Mouse (Mus musculus): ENCODE data around the gene Lrrc8c. TPM values are rescaled to one million over a fixed set of nuclear protein-coding genes. Genes with fewer than 3 reads are reported as not detected.
A peak's percentile ranks its signal among the peaks of the same experiment; 100 is the strongest.

Lrrc8c gene
- 10 to 100 TPM; 25.3 to 29.8 TPM for total RNA-seq (2021)

GRCm38 (mm10) chr5:105519096-105519975 is at the start of gene Lrrc8c:
Gene Lrrc8c, plus strand, starts transcription at chr5:105519388.
- DNase-seq = peak; percentile 86 to 89
- intact Hi-C loops (cut with DNase I) = loop anchor here (1.0 to 5.0 kb wide), 3 partner anchors 102 to 353 kb away; partner anchors contain the start of gene Lrrc8b

DNA sequence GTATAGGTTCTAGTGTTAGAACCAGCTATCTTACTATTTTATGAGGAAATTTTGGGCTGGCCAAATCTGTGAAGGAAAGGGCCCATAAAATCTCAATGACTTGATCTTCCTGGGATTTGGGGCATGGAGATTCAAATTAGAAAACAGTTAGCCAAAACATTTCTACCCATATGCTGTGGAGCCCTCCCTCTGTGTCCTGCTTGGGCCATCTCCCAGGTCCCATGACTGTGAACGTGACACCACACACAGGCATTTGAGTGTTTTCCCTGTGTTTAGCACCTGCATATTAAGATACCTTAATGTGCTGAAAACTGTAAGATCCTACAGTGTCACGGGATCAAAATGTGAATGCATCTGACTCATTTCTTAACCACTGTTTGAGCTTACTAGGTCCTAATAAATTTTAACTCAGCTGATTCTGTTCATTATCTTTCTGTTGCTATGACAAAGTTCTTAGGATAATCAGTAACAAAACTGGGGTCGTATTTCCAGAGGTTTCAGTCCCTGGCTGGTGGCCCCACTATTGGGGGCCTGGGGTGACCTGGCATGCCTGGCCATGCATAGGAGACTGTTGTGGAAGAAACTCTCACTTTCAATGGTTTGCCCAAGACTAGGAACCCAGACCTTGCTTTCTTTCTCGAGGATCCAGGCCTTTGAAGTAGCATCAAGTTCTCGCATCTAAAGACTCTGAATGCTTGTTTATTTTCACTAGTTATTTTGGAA is 46.0 kb upstream of the Lrrc8c start:
- no peak for DNase-seq
- intact Hi-C loops (cut with DNase I) = no loop called here

DNA sequence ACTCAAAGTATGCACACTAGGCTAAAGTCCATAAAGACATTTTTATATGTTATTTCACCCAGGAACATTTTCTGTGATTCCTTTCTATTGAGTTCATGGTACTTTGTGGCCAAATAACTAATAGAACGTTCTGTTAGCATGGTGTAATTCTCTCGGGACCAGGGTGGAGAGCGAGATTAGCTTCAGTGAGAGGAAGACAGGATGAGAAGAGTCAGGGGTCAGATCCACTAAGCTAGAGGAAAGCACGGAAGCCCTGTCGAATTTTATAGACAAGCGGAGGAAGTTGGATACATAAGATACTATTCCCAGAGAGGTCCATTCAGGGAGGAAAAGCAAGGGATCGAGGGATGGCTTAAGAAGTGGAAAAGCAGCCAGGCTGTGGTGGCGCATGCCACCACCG is 41.7 kb upstream of the Lrrc8c start:
- no peak for DNase-seq
- intact Hi-C loops (cut with DNase I) = no loop called here

- DNase-seq = no peak
- intact Hi-C loops (cut with DNase I) = no loop called here
Observed at GRCm38 (mm10) chr5:105479673-105480072, 39.5 kb upstream of the Lrrc8c start.

GRCm38 (mm10) chr5:105480561-105480960 is 38.6 kb upstream of the Lrrc8c start:
- DNase-seq = no peak

GRCm38 (mm10) chr5:105483632-105484031 is 35.6 kb upstream of the Lrrc8c start:
- no peak for DNase-seq
- intact Hi-C loops (cut with DNase I) = no loop called here

More at GRCm38 (mm10) chr5:105480561-105480960, 38.6 kb upstream of the Lrrc8c start:
- intact Hi-C loops (cut with DNase I) = no loop called here

GRCm38 (mm10) chr5:105484247-105484646 is 34.9 kb upstream of the Lrrc8c start:
- intact Hi-C loops (cut with DNase I) = no loop called here
- DNase-seq = no peak

DNA sequence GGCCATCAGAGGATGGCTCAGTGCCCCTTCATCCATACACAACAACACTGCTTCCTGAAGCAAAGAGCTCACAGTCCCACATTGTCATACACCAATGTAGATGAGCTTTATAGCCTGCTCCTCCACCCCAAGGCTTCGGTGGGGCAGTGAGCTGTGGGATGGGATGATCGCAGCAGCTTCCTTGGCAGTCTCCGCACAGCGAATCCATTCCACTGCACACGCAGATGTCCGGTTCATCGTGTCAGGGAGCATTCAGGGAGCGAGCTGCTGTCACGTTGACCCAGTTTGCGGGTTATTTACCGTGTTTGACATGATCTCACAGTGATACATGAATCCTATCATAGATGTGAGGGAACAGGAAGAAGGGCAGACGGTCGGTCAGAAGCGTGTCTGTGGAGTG is 34.3 kb upstream of the Lrrc8c start:
- no peak for DNase-seq
- intact Hi-C loops (cut with DNase I) = no loop called here

- DNase-seq = no peak
- intact Hi-C loops (cut with DNase I) = loop anchor here (5.0 kb wide), 1 partner anchor 382 kb away; no protein-coding TSS in a partner anchor
Observed at GRCm38 (mm10) chr5:105490211-105490610, 29.0 kb upstream of the Lrrc8c start.

GRCm38 (mm10) chr5:105491389-105491788 is 27.8 kb upstream of the Lrrc8c start:
- intact Hi-C loops (cut with DNase I) = loop anchor here (1.0 to 5.0 kb wide), 2 partner anchors 86 to 381 kb away; no protein-coding TSS in a partner anchor
- DNase-seq = no peak

DNA sequence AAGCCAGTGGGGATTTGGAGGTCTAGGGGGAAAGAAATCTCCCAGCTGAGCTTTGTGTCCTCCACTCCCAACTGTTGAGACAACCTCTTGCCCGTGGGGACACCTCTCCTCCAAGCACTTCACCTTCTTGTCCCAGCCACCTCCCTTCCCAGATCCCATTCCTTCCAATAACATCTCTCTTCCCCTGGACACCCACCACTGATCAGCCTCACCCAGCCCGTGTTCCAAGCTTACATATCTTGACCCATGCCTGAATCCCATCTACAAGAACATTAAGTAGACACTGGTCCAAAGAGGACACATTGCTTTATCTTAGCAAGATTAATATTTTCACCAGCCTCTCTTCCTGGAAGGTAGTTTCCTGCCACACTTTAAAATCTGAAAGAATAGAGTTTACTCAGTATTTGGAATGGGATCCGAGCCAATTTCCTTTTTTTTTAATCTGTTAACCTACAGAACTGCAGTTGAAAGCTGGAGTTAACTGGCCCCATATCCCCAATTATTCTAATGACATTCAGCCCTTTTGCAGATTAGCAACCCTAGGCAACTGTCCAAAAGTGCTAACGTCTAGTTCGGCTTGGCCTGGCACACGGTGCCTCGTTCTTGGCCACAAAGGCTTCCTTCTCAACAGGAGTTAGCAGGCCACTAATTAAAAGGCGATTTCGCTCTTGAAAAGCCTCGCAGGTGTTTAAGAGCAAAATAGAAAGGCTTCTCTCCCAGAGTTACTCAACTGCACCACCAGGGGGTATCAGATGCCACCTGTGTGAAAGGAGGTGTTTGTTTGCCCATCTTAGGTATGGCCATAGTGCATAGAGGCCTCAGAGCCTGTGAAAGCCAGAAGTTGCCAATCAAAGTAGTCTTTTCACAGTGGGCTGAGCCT is 26.6 kb upstream of the Lrrc8c start:
- no peak for DNase-seq

GRCm38 (mm10) chr5:105493377-105493776 is 25.8 kb upstream of the Lrrc8c start:
- intact Hi-C loops (cut with DNase I) = loop anchor here (1.0 to 5.0 kb wide), 2 partner anchors 161 to 379 kb away; no protein-coding TSS in a partner anchor
- no peak for DNase-seq

More for the DNA sequence above, 26.6 kb upstream of the Lrrc8c start:
- intact Hi-C loops (cut with DNase I) = loop anchor here (1.0 to 5.0 kb wide), 2 partner anchors 162 to 380 kb away; no protein-coding TSS in a partner anchor

- no peak for DNase-seq
- intact Hi-C loops (cut with DNase I) = loop anchor here (5.0 kb wide), 1 partner anchor 378 kb away; no protein-coding TSS in a partner anchor
Observed at GRCm38 (mm10) chr5:105494246-105494917, 24.8 kb upstream of the Lrrc8c start.

DNA sequence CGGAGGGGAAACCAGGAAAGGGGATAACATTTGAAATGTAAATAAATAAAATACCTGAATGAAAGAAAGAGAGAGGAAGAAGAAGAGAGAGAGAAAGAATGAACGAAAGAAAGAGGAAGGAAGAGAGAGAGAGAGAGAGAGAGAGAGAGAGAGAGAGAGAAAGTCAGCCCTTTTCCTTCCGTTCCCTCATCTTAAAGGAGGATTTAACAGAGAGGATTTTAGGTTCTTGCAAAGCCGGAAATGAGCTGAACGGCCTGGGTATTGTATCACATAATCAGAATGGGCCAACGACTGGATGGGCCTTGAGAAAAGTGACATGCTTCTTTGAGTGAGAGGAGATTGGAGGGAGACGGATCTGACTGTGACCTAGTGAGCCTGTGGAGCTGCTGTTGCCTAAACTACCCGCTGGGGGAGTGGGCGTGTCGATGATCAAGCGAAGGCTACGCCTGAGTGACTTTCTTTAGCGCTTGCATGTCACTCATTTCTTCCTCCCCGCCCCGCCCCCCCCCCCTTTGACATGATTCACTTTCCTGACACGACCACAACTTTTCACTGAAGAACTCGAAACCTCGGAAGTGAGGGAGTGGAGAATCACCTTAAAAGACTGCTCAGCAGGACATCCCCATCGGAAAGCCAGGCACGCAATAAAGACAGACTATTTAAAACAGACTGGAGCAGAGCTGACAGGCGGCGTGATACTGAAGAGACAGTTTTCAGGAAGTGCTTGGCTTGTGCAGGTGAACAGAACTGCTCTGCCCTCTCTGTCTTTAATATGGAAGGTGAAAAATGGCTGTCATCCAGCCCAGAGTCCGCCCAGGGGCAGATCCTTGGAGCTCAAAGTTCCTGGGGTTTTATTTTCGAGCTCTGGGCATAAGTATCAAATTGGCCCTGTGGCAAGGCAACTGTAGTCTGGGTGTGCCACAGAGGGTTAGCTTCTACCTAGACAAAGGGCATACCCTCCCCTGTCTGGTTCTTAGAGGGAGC is 24.0 kb upstream of the Lrrc8c start:
- DNase-seq = peak; percentile 75 to 78

GRCm38 (mm10) chr5:105496133-105496532 is 23.1 kb upstream of the Lrrc8c start:
- intact Hi-C loops (cut with DNase I) = no loop called here
- no peak for DNase-seq

More for the DNA sequence above, 24.0 kb upstream of the Lrrc8c start:
- intact Hi-C loops (cut with DNase I) = loop anchor here (5.0 kb wide), 1 partner anchor 377 kb away; no protein-coding TSS in a partner anchor

DNA sequence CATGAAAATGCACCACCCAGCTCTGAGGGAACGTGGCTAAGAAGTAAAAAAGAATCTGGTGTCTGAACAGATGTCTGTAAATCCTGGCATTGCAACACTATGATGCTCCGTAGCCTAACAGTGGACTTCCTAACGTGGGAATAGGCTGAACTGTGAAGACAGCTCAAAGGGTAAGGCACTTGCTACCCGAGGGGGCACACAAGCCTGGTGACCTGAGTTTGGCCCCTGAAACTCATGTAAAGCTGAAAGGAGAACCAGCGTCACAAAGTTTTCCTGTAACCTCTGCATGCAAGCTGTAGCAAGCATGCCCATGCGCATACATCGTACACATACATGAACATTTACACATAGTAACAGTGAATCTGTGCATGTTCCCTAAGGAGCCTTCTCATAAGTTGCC is 22.6 kb upstream of the Lrrc8c start:
- DNase-seq = no peak
- intact Hi-C loops (cut with DNase I) = no loop called here

DNA sequence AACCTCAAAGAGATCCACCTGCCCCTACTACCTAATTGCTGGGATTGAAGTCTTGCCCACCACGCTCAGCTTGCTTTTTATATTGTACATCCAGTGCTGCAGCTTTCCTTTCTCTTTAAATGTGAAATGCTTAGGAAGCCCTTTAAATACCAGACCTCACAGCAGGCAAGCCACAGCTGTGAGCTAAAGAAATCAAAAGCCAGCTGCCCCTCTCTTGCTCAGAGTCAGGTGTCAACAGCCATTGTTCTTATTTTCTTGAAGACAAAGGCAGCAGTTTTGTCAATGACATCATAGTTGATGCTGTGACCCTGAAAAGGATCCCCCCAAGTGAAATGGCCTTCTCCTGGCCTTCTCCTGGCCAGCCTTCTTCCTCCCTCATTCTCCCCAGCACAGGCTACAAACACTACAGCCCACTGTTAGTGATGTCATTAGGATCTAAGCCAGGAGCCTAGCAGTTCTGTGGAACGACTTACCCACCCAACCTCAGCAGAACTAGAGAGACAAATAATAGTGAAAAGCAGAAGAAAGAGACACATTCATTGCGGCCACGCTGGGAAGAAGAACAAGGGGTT is 20.7 kb upstream of the Lrrc8c start:
- intact Hi-C loops (cut with DNase I) = no loop called here
- DNase-seq = no peak

DNA sequence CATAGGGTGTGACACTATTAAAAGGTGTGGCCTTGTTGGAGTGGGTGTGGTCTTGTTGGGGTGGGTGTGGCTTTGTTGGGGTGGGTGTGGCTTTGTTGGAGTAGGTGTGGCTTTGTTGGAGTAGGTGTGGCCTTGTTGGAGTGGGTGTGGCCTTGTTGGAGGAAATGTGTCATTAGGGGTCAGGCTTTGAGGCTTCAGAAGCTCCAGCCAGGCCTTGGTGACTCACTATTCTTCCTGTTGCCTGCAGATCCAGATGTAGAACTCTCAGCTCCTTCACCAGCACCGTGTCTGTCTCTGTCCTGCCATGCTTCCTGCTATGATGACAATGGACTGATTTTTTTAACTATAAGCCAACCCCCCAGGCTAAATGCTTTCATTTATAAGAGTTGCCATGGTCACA is 19.8 kb upstream of the Lrrc8c start:
- DNase-seq = no peak
- intact Hi-C loops (cut with DNase I) = no loop called here
